ENCODE assay signal across 14 mouse cellular contexts in the genomic region with DNA sequence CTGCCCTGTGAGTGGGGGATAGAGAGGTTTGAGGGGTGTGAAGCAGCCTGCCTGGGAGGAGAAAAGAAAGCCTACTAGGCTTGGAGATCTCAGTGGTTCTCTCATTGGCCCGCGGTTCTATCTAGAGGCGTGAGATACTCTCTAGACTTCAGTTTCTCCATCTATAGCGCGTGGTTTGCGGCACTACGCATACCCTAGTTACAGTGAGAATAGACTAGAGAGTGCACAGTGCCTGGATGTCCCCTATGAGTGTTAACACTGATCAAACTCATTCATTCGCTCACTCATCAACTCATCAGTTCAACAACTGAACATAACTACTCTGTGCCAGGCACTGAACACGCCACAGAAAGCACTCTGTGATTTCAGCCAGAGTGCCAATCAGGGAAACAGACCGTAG. TPM values are rescaled to one million over a fixed set of nuclear protein-coding genes. Genes with fewer than 3 reads are reported as not detected.
DNase-seq lines count a peak whose midpoint lies in the region; ATAC-seq and TF ChIP-seq lines count a peak whose summit lies in the region.
"Had no signal": no experiment of that assay in that cellular context is flagged by ENCODE, and none has a peak within 500 bp of the region (broad histone marks: within the 10 kb centered on the region; RNA-seq: fewer than 3 reads in every experiment).

No protein-coding gene starts in this region.

- H3K36me3 ChIP-seq in embryonic facial prominence, embryonic 10.5 days (replicated peaks): no peaks in the 10 kb centered on the region
- H3K36me3 ChIP-seq in hindbrain, embryonic 13.5 days: peaks cover 13% of the 10 kb centered on the region
- peaks cover 7% of the 10 kb centered on the region for H3K36me3 ChIP-seq in midbrain, postnatal 0 days (ENCODE audit: insufficient read depth, low read length)
- H3K36me3 ChIP-seq in intestine, embryonic 16.5 days (ENCODE audit: control insufficient read depth, insufficient read depth, low read length): no peaks in the 10 kb centered on the region
- no peaks in the 10 kb centered on the region for H3K36me3 ChIP-seq in intestine, postnatal 0 days (ENCODE audit: control insufficient read depth, insufficient read depth)
- H3K36me3 ChIP-seq: intestine, embryonic 15.5 days; liver, embryonic 13.5 days had no signal

- H3K4me1 ChIP-seq in embryonic facial prominence, embryonic 10.5 days: peaks cover 51% of the 10 kb centered on the region
- H3K4me1 ChIP-seq in hindbrain, embryonic 13.5 days (replicated peaks): peaks cover 84% of the 10 kb centered on the region
- H3K4me1 ChIP-seq in midbrain, postnatal 0 days (ENCODE audit: insufficient read depth, low read length): peaks cover 17% of the 10 kb centered on the region
- peaks cover 5% of the 10 kb centered on the region; the same call in 1 of the 2 replicates for H3K4me1 ChIP-seq in intestine, embryonic 16.5 days (ENCODE audit: control insufficient read depth, insufficient read depth, low read length)
- no peaks in the 10 kb centered on the region; the same call in 1 of the 2 replicates for H3K4me1 ChIP-seq in intestine, postnatal 0 days (replicated peaks; ENCODE audit: control insufficient read depth, insufficient read depth, low read length)

- ATAC-seq in frontal cortex, adult (ENCODE audit: low TSS enrichment): no peak
- ATAC-seq in hindbrain, embryonic 13.5 days (ENCODE audit: low FRiP score): no peak
- no peak for ATAC-seq in midbrain, postnatal 0 days (ENCODE audit: low FRiP score)
- ATAC-seq in intestine, embryonic 16.5 days: no peak
- no peak for ATAC-seq in intestine, postnatal 0 days

- peak overlapping the region; percentile 91 for H3K9ac ChIP-seq in hindbrain, embryonic 13.5 days
- no peak overlapping the region for H3K9ac ChIP-seq in midbrain, postnatal 0 days (replicated peaks; ENCODE audit: low read length, poor library complexity, severe bottlenecking)
- no peak overlapping the region for H3K9ac ChIP-seq in intestine, embryonic 16.5 days (ENCODE audit: low read depth, low read length)
- H3K9ac ChIP-seq in intestine, postnatal 0 days (ENCODE audit: low read depth, low read length): no peak overlapping the region
- H3K9ac ChIP-seq: intestine, embryonic 15.5 days; liver, embryonic 13.5 days had no signal

- TF ChIP-seq CTCF in midbrain, postnatal 0 days (IDR thresholded peaks at IDR 0.05): no peak
- TF ChIP-seq CTCF in intestine, postnatal 0 days (IDR thresholded peaks at IDR 0.05; ENCODE audit: low read depth): no peak

- peak; percentile 21 to 26 for DNase-seq in frontal cortex, postnatal 10 days (ENCODE audit: low spot score in 2 of 2)
- DNase-seq in embryonic facial prominence, embryonic 10.5 days (ENCODE audit: low spot score): no peak
- no peak for DNase-seq in midbrain, postnatal 0 days (ENCODE audit: low spot score)
- no peak for DNase-seq in natural killer cell, adult 2 months (ENCODE audit: low spot score in 2 of 2)
- DNase-seq: gastrocnemius, postnatal 36 days; liver, embryonic 13.5 days had no signal

- H3K9me3 ChIP-seq in embryonic facial prominence, embryonic 10.5 days: no peaks in the 10 kb centered on the region
- no peaks in the 10 kb centered on the region for H3K9me3 ChIP-seq in hindbrain, embryonic 13.5 days
- H3K9me3 ChIP-seq in midbrain, postnatal 0 days (ENCODE audit: low read length): no peaks in the 10 kb centered on the region
- no peaks in the 10 kb centered on the region for H3K9me3 ChIP-seq in intestine, embryonic 16.5 days (ENCODE audit: control insufficient read depth, low read length)
- no peaks in the 10 kb centered on the region for H3K9me3 ChIP-seq in intestine, postnatal 0 days (ENCODE audit: control insufficient read depth)
- H3K9me3 ChIP-seq: intestine, embryonic 15.5 days; liver, embryonic 13.5 days had no signal

- 86% methylated on average over 10 of the region's 10 CpGs for WGBS in embryonic facial prominence, embryonic 10.5 days
- 77% methylated on average over 10 of the region's 10 CpGs for WGBS in hindbrain, embryonic 13.5 days
- WGBS in midbrain, postnatal 0 days: 77% methylated on average over 10 of the region's 10 CpGs
- WGBS in intestine, embryonic 16.5 days: 85% methylated on average over 10 of the region's 10 CpGs
- 91% methylated on average over 10 of the region's 10 CpGs for WGBS in intestine, postnatal 0 days

- H3K4me2 ChIP-seq in hindbrain, embryonic 13.5 days: peak overlapping the region; percentile 64
- 0 out of 2 replicates have a peak overlapping the region, but pooled peaks have one; percentile 81 for H3K4me2 ChIP-seq in midbrain, postnatal 0 days (ENCODE audit: low read depth, low read length, poor library complexity, severe bottlenecking)
- no peak overlapping the region for H3K4me2 ChIP-seq in intestine, embryonic 16.5 days (ENCODE audit: low read depth, low read length)
- no peak overlapping the region for H3K4me2 ChIP-seq in intestine, postnatal 0 days (replicated peaks; ENCODE audit: low read depth)
- H3K4me2 ChIP-seq: intestine, embryonic 15.5 days; liver, embryonic 13.5 days had no signal

- H3K4me3 ChIP-seq in embryonic facial prominence, embryonic 10.5 days: no peak overlapping the region
- H3K4me3 ChIP-seq in hindbrain, embryonic 13.5 days: peak overlapping the region; percentile 65
- no peak overlapping the region for H3K4me3 ChIP-seq in midbrain, postnatal 0 days (ENCODE audit: low read depth, low read length)
- H3K4me3 ChIP-seq in intestine, embryonic 16.5 days (ENCODE audit: low read length): no peak overlapping the region
- no peak overlapping the region for H3K4me3 ChIP-seq in intestine, postnatal 0 days (ENCODE audit: low read depth, low read length)
- H3K4me3 ChIP-seq: intestine, embryonic 15.5 days; liver, embryonic 13.5 days; myocyte had no signal

- H3K27ac ChIP-seq in embryonic facial prominence, embryonic 10.5 days (replicated peaks): peak overlapping the region; percentile 78
- peak overlapping the region; percentile 90 for H3K27ac ChIP-seq in hindbrain, embryonic 13.5 days
- peak overlapping the region; percentile 83 for H3K27ac ChIP-seq in midbrain, postnatal 0 days (ENCODE audit: low read depth, low read length)
- H3K27ac ChIP-seq in intestine, embryonic 16.5 days (ENCODE audit: low read length): no peak overlapping the region
- no peak overlapping the region for H3K27ac ChIP-seq in intestine, postnatal 0 days (ENCODE audit: low read depth, low read length)
- H3K27ac ChIP-seq: intestine, embryonic 15.5 days; liver, embryonic 13.5 days; stomach, postnatal 0 days had no signal

- H3K27me3 ChIP-seq in embryonic facial prominence, embryonic 10.5 days (replicated peaks; ENCODE audit: low read depth, poor library complexity, severe bottlenecking): peaks cover 42% of the 10 kb centered on the region
- H3K27me3 ChIP-seq in hindbrain, embryonic 13.5 days: no peaks in the 10 kb centered on the region
- H3K27me3 ChIP-seq in midbrain, postnatal 0 days (ENCODE audit: insufficient read depth, low read length): no peaks in the 10 kb centered on the region
- peaks cover 26% of the 10 kb centered on the region for H3K27me3 ChIP-seq in intestine, embryonic 16.5 days (replicated peaks; ENCODE audit: control insufficient read depth, insufficient read depth, low read length)
- H3K27me3 ChIP-seq in intestine, postnatal 0 days (replicated peaks; ENCODE audit: control insufficient read depth, insufficient read depth, low read length): peaks cover 12% of the 10 kb centered on the region

RNA-seq across cellular contexts. Expression of a gene that starts 3.6 kb away (rescaled TPM):
- 10.5 and 10.9 TPM in 2 replicates for polyA plus RNA-seq in embryonic facial prominence, embryonic 10.5 days (2016; fragmentation: Nextera tagmentation; extraction: Ambion mirVana)
- polyA plus RNA-seq in hindbrain, embryonic 13.5 days (2015; fragmentation: Nextera tagmentation; extraction: Ambion mirVana): 132 and 138 TPM in 2 replicates
- total RNA-seq in midbrain, postnatal 0 days (2014; rRNA removed): 433 and 742 TPM in 2 replicates
- polyA plus RNA-seq in midbrain, postnatal 0 days (2015; fragmentation: Nextera tagmentation; extraction: Ambion mirVana): 186 and 226 TPM in 2 replicates
- 5.2 and 6.5 TPM in 2 replicates for polyA plus RNA-seq in intestine, embryonic 16.5 days (2015; fragmentation: Nextera tagmentation; extraction: Ambion mirVana)
- 2.6 and 3.7 TPM in 2 replicates for polyA plus RNA-seq in intestine, postnatal 0 days (2015; fragmentation: Nextera tagmentation; extraction: Ambion mirVana)

RNA-seq across cellular contexts. Expression of a gene that starts 14.1 kb away (rescaled TPM):
- polyA plus RNA-seq in embryonic facial prominence, embryonic 10.5 days (2016; fragmentation: Nextera tagmentation; extraction: Ambion mirVana): 68.1 and 68.2 TPM in 2 replicates
- polyA plus RNA-seq in hindbrain, embryonic 13.5 days (2015; fragmentation: Nextera tagmentation; extraction: Ambion mirVana): 77.0 and 79.4 TPM in 2 replicates
- 176 and 253 TPM in 2 replicates for total RNA-seq in midbrain, postnatal 0 days (2014; rRNA removed)
- polyA plus RNA-seq in midbrain, postnatal 0 days (2015; fragmentation: Nextera tagmentation; extraction: Ambion mirVana): 52.7 and 64.1 TPM in 2 replicates
- polyA plus RNA-seq in intestine, embryonic 16.5 days (2015; fragmentation: Nextera tagmentation; extraction: Ambion mirVana): 35.5 and 40.3 TPM in 2 replicates
- polyA plus RNA-seq in intestine, postnatal 0 days (2015; fragmentation: Nextera tagmentation; extraction: Ambion mirVana): 13.8 and 15.2 TPM in 2 replicates

RNA-seq across cellular contexts. Expression of a gene that starts 27.4 kb away (rescaled TPM):
- polyA plus RNA-seq in embryonic facial prominence, embryonic 10.5 days (2016; fragmentation: Nextera tagmentation; extraction: Ambion mirVana): 1.4 and 1.7 TPM in 2 replicates
- 4.7 TPM in 2 replicates for polyA plus RNA-seq in hindbrain, embryonic 13.5 days (2015; fragmentation: Nextera tagmentation; extraction: Ambion mirVana)
- total RNA-seq in midbrain, postnatal 0 days (2014; rRNA removed): 3.3 and 4.9 TPM in 2 replicates
- polyA plus RNA-seq in midbrain, postnatal 0 days (2015; fragmentation: Nextera tagmentation; extraction: Ambion mirVana): 4.7 and 5.3 TPM in 2 replicates
- 6.8 and 7.1 TPM in 2 replicates for polyA plus RNA-seq in intestine, embryonic 16.5 days (2015; fragmentation: Nextera tagmentation; extraction: Ambion mirVana)
- polyA plus RNA-seq in intestine, postnatal 0 days (2015; fragmentation: Nextera tagmentation; extraction: Ambion mirVana): 14.1 and 16.0 TPM in 2 replicates

RNA-seq across cellular contexts. Expression of a gene that starts 41.9 kb away (rescaled TPM):
- polyA plus RNA-seq in embryonic facial prominence, embryonic 10.5 days (2016; fragmentation: Nextera tagmentation; extraction: Ambion mirVana): 32.7 and 34.9 TPM in 2 replicates
- polyA plus RNA-seq in hindbrain, embryonic 13.5 days (2015; fragmentation: Nextera tagmentation; extraction: Ambion mirVana): 8.4 and 10.1 TPM in 2 replicates
- total RNA-seq in midbrain, postnatal 0 days (2014; rRNA removed): 6.6 and 9.7 TPM in 2 replicates
- 8.3 and 8.5 TPM in 2 replicates for polyA plus RNA-seq in midbrain, postnatal 0 days (2015; fragmentation: Nextera tagmentation; extraction: Ambion mirVana)
- 83.5 and 84.5 TPM in 2 replicates for polyA plus RNA-seq in intestine, embryonic 16.5 days (2015; fragmentation: Nextera tagmentation; extraction: Ambion mirVana)
- polyA plus RNA-seq in intestine, postnatal 0 days (2015; fragmentation: Nextera tagmentation; extraction: Ambion mirVana): 120 and 126 TPM in 2 replicates
- total RNA-seq: MEL had no signal

RNA-seq across cellular contexts. Expression of a gene that starts 59.8 kb away (rescaled TPM):
- polyA plus RNA-seq in embryonic facial prominence, embryonic 10.5 days (2016; fragmentation: Nextera tagmentation; extraction: Ambion mirVana): 0.13 and 0.22 TPM in 2 replicates
- polyA plus RNA-seq in hindbrain, embryonic 13.5 days (2015; fragmentation: Nextera tagmentation; extraction: Ambion mirVana): 2.8 and 4.1 TPM in 2 replicates
- total RNA-seq in midbrain, postnatal 0 days (2014; rRNA removed): 3.4 and 6.5 TPM in 2 replicates
- 2.4 and 4.2 TPM in 2 replicates for polyA plus RNA-seq in midbrain, postnatal 0 days (2015; fragmentation: Nextera tagmentation; extraction: Ambion mirVana)
- polyA plus RNA-seq in intestine, embryonic 16.5 days (2015; fragmentation: Nextera tagmentation; extraction: Ambion mirVana): 2.9 and 3.5 TPM in 2 replicates
- 3.5 and 3.7 TPM in 2 replicates for polyA plus RNA-seq in intestine, postnatal 0 days (2015; fragmentation: Nextera tagmentation; extraction: Ambion mirVana)
- polyA plus RNA-seq: myocyte had no signal

Comparison
In these comparisons a context has a peak if more than half of its experiments do, and no peak if none do; other contexts are left out.
1. DNase-seq: peak in frontal cortex, postnatal 10 days (2 of 2); none in embryonic facial prominence, embryonic 10.5 days (single experiment), midbrain, postnatal 0 days (single experiment) and natural killer cell, adult 2 months (0 of 2).
2. H3K27ac ChIP-seq: peak in embryonic facial prominence, embryonic 10.5 days (single experiment), hindbrain, embryonic 13.5 days (single experiment) and midbrain, postnatal 0 days (single experiment); none in intestine, embryonic 16.5 days (single experiment) and intestine, postnatal 0 days (single experiment).
3. H3K4me2 ChIP-seq: peak in hindbrain, embryonic 13.5 days (single experiment) and midbrain, postnatal 0 days (single experiment); none in intestine, embryonic 16.5 days (single experiment) and intestine, postnatal 0 days (single experiment).
4. RNA of a gene that starts 3.6 kb away (polyA plus RNA-seq): 186 to 226 TPM in midbrain, postnatal 0 days and 132 to 138 TPM in hindbrain, embryonic 13.5 days; 10.5 to 10.9 TPM in embryonic facial prominence, embryonic 10.5 days, 5.2 to 6.5 TPM in intestine, embryonic 16.5 days and 2.6 to 3.7 TPM in intestine, postnatal 0 days; every median in the first group is over 10 times any median in the second.